Mouse (Mus musculus) kidney, postnatal 10 days (tissue): ENCODE data around the gene Lnx2.

Experiments used
- DNase-seq: peaks from one replicate; pipeline ENCODE4 v3.0.0; 2021; ENCODE audit warnings: mixed read lengths

Gene Lnx2

DNA sequence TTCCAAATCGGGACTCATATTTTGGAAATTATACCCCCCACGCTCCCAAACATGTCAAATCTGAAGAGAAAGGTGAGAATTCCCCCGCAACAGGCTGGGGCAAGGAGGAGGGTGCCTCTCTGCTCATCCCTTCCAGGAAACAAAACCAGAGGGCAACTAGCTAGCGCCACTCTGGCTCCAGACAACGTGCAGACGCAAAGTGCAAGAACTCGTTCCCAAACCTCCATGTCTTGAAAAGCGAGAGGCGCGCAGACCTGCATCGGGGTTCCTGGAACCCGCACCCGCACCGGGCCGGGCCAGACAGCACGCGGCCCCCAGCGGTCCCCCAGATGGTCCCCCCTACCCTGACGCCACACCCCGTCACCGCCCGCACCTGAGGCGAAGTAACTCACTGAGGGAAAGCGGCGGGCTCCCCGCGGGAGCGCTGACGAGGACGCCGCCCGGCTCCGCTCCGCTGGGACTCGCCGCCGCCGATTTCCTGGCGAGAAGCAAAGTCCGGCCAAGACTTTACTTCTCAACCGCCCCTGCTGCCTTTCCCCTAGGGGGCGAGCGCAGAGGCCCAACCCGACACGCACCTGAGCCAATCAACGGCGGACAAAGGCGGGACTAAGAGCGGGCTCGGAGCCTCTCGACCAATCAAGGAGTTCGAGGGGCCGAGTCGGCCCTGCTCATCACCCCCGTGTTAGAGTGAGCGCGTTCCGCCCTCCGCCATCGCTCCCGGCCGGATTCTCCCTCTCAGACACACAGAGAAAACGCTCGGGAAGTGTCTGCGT is at the start of gene Lnx2:
Gene Lnx2, minus strand, starts transcription at position 561 of the 773 bp plus-strand sequence.
- peak; percentile 98 for DNase-seq

DNA sequence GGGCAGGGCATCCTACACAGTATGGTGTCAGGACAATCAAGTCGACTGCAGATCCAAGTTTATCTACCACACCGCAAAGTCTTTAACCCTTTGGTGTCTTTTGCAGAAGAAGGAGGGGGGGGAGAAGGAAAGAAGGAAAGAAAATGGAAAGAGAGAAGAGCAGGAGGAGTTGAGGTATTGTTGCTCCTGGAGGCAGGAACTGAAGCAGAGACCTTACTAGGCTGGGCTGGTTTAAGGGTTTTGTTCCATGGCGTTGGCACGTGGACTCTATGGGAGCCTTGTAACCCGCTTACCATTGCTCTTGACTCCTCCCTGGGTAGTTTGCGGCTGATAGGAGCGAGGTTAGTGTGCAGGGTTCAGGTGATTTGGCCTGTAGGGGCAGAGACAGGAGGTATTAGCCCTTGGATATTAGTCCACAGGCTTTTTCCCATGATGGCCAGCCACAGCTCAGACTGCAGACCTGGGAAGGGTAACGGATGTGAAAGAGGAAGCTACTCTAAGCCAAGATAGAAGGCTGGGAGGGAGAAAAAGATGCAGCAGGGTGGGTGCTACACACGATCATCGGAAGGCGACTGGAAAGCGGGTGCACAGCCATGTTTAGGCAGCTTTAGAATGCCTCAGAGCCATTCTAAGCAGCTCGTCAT is 49.3 kb upstream of the Lnx2 start:
- no peak for DNase-seq

DNA sequence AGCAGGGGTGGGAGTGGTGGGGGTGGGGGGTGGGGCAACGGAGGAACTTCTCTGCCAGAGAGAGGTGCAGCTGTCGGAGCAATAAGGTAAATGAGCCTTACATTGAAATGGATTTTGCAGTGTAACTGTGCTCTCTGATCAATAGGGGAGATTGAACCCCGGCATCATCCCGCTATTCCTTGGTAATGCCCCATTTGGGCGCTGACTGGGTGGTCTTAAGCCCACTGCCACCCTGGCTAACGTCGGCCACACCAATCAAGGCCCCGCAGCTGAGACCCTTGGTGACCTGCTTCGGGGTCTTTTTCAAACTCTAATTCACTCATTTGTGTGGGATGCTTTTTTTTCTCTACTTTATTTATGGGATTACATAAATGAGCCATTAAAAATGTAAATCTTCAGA is 48.4 kb upstream of the Lnx2 start:
- no peak for DNase-seq

DNA sequence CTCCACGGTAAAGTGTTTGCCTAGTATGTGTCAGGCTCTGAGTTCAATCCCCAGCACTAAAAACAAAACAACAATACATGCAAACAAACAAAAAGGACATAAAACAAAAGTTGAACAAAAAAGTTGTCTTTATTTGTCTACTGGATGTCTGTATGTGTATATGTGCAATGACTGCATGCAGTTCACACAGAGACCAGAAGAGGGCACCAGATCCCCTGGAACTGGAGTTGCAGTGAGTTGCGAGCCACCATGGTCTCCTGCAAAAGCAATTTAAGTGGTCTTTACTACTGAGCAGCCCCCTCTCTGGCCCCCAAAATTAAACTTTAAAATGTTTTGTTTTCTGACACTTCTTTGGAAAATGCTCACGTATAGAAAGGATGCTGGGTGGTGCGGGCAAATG is 44.8 kb upstream of the Lnx2 start:
- DNase-seq: no peak

GRCm38 (mm10) chr5:147117027-147117426 is 40.6 kb upstream of the Lnx2 start:
- DNase-seq: no peak

DNA sequence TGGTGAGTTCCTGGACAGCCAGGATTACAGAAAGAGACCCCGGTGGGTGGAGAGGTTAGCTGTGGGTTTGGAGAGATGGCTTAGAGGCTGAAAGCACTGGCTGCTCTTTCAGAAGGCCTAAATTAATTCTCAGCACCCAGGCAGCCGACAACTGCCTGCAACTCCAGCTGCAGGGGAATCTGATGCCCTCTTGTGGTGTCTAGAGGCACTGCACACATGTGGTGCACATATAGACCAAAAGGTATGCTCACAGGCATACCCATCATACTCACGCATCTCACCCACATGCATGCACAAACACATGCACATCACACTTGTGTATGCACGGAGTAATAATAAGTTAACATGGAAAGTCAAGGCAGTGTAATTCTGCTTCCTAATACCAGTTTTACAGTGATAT is 39.2 kb upstream of the Lnx2 start:
- DNase-seq: no peak

DNA sequence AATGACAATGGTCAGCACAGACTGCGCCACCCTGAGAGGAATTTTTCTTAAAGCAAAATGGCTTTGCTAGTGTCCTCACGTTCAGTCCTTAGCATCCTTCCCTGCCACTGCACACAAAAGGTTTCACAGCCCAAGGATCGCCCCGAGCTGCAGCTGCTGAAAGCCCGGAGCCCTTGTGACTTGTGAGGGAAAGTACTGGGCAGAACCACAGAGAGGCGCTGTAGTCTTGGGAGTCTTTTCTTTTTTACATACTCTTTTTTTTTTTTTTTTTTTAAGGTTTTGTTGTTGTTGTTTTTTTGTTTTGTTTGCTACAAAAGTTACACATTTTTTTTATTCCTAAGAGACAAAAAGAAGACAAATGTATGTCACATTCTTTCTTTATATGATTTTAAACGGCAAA is 38.4 kb upstream of the Lnx2 start:
- DNase-seq: no peak

- DNase-seq: peak; percentile 35
Measured at GRCm38 (mm10) chr5:147108861-147109591, 32.6 kb upstream of the Lnx2 start.

GRCm38 (mm10) chr5:147107276-147107675 is 30.9 kb upstream of the Lnx2 start:
- DNase-seq: no peak

GRCm38 (mm10) chr5:147102295-147102694 is 25.9 kb upstream of the Lnx2 start:
- no peak for DNase-seq

GRCm38 (mm10) chr5:147100180-147100579 is 23.8 kb upstream of the Lnx2 start:
- DNase-seq: no peak

GRCm38 (mm10) chr5:147098667-147099066 is 22.3 kb upstream of the Lnx2 start:
- no peak for DNase-seq

- no peak for DNase-seq
Measured at GRCm38 (mm10) chr5:147096586-147096985, 20.2 kb upstream of the Lnx2 start.

DNA sequence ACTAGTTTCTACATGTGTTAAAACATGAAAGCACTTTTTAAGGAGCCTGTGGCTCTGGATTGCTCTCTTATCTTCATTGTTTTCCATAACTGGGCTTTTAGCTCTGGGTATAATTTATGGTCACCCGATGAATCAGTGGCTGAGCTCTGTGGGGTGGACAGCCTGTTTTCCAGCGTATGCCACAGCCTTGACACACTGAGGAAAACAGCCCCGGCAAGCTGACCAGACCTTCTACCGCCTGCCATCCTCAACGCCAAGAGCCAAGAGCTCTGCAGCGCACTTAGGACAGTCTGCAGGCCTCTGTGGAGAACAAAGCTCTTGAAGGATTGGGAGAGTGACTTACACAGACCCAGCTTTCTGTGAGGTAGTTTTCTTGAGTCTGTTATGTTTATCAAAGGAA is 17.9 kb upstream of the Lnx2 start:
- peak; percentile 22 for DNase-seq

GRCm38 (mm10) chr5:147092448-147092847 is 16.1 kb upstream of the Lnx2 start:
- no peak for DNase-seq

DNA sequence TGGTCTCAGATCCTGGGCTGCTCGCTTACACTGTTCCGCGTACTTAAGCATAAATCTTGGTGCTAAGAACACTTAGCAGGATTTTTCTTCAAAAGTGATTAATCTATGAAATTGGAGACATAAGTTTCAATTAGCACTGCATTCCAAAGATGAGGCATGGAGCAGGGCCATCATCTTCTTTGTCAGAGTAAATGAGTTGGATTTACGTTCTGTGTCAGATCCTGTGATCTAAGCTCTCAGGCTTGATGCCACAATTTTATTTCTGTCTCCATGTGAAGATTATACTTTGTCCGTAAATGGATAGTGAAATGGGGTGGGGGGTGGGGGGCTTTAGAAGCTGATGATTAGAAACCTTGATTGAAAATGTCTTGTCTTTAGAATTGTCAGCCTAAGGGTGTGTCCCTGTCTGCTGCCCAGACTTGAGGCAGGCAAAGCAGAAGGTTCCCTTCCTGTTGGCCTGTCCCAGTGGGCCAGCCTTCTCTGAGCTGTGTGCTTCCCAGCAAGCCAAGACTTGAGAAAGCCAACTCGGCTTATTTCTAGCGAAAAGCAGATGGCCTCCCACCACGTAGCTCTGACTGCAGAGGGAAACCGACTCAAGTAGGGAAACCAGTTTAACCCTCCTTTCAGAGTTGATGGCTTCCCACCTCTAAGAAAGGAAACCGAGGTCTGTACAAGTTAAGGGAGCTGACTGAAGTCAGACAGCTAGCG is 14.0 kb upstream of the Lnx2 start:
- no peak for DNase-seq

- DNase-seq: no peak
Measured at GRCm38 (mm10) chr5:147089836-147090235, 13.4 kb upstream of the Lnx2 start.

- no peak for DNase-seq
Measured at GRCm38 (mm10) chr5:147086816-147087215, 10.4 kb upstream of the Lnx2 start.

- peak; percentile 47 for DNase-seq
Measured at GRCm38 (mm10) chr5:147085201-147085894, 9.0 kb upstream of the Lnx2 start.

DNA sequence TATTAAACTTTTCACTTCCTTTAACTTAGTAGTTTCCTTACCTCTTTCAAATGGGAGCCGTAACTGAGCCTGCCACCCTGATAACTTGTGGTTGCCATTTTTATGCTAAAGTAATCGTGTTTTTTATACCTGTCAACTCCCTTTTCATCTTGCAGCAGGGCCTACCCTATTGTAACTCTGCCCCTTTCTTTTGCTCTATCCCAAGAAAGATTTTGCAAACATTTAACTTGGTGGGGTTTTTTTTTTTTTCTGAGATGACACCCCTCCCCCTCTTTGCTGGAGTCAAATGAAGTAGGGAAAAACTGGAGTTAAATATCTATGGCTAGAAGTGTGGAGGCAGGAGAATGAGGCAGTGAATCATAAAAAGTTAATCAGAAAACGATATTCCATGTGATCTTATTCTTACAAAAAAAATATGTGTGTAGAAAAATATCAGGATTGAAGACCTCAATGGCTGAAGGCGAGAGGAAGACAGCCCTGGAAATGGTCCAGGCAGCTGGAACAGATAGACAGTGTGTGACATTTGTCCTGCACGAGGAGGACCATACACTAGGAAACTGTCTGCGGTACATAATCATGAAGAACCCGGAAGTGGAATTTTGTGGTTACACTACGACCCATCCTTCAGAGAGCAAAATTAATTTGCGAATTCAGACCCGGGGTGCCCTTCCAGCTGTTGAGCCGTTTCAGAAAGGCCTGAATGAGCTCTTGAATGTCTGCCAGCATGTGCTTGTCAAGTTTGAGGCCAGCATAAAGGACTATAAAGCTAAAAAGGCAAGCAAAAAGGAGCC is 1.9 kb upstream of the Lnx2 start:
- peak; percentile 80 for DNase-seq

DNA sequence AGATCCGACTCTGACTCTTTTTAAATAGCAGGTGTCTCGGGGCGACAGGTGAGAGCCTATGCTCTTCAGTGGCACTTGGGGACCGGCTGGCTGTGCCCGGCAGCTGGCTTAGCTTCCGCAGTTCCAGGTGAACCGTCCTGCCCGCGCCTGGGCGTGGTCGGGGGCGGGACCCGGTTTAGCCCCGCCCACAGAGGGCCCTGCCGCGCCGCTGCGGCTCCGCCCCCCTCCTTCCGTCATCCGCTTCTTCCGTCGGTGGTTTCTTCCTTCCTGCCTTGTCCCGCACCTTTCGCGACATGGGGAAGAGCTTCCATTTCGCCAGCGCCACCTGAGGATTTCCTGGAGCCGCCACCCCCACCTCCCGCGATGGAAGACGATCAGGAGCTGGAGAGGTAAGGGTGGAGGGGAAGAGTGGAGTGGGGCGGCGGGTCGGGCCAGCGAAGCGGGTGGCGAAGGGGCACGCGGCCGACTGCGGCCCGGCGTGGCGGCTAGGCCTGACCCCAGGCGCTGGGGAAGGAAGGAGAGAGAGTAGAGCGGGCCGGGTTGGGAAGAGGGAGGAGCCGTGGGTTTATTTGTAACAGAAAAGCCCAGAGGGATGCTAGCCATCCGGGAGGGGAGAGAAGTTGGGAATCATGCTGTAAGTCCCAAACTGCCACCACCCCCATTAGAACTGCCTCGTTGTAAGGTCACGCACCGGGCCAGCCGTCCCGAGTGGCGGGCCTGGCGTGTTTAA is 1.1 kb upstream of the Lnx2 start:
- DNase-seq: peak; percentile 97
